Mouse (Mus musculus): ENCODE results near the gene Aim2.
"Not testable (repeated sequence)": the region's sequence is repeated elsewhere in the genome, so short reads cannot be mapped to it uniquely, and the experiment has no call there.

The Aim2 gene

GRCm38 (mm10) chr1:173350372-173350957 is at the start of gene Aim2:
TSS of gene Aim2 (plus strand) at chr1:173350879.
- no peak for DNase-seq

- not testable (repeated sequence) for DNase-seq
These were observed 47.9 kb upstream of the Aim2 start for GRCm38 (mm10) chr1:173302795-173303194.

GRCm38 (mm10) chr1:173313535-173314050 is 37.1 kb upstream of the Aim2 start:
- not testable (repeated sequence) for DNase-seq

- DNase-seq: no peak
These were observed 35.0 kb upstream of the Aim2 start for GRCm38 (mm10) chr1:173315725-173316124.

GRCm38 (mm10) chr1:173317925-173318477 is 32.7 kb upstream of the Aim2 start:
- no peak for DNase-seq

- no peak for DNase-seq
These were observed 29.0 kb upstream of the Aim2 start for GRCm38 (mm10) chr1:173321593-173322248.

GRCm38 (mm10) chr1:173322249-173322627 is 28.4 kb upstream of the Aim2 start:
- DNase-seq: no peak

GRCm38 (mm10) chr1:173323839-173324585 is 26.7 kb upstream of the Aim2 start:
- DNase-seq: peak; percentile 50

- no peak for DNase-seq
These were observed 25.7 kb upstream of the Aim2 start for GRCm38 (mm10) chr1:173324961-173325360.

- DNase-seq: no peak
These were observed 25.3 kb upstream of the Aim2 start for GRCm38 (mm10) chr1:173325395-173325794.

GRCm38 (mm10) chr1:173326552-173326951 is 24.1 kb upstream of the Aim2 start:
- DNase-seq: no peak

- DNase-seq: no peak
These were observed 22.2 kb upstream of the Aim2 start for GRCm38 (mm10) chr1:173328446-173328845.

GRCm38 (mm10) chr1:173329185-173329584 is 21.5 kb upstream of the Aim2 start:
- DNase-seq: no peak

- no peak for DNase-seq
These were observed 20.9 kb upstream of the Aim2 start for GRCm38 (mm10) chr1:173329743-173330142.

GRCm38 (mm10) chr1:173332418-173332817 is 18.3 kb upstream of the Aim2 start:
- DNase-seq: no peak

- no peak for DNase-seq
These were observed 17.1 kb upstream of the Aim2 start, which contains the start of gene Ackr1 for GRCm38 (mm10) chr1:173333312-173334253. TSS of gene Ackr1 (minus strand) at chr1:173333750.

- no peak for DNase-seq
These were observed 14.8 kb upstream of the Aim2 start for GRCm38 (mm10) chr1:173335903-173336302.

- DNase-seq: no peak
These were observed 13.7 kb upstream of the Aim2 start for GRCm38 (mm10) chr1:173337008-173337407.

- peak; percentile 68 for DNase-seq
These were observed 11.1 kb upstream of the Aim2 start for GRCm38 (mm10) chr1:173339543-173339942.

- no peak for DNase-seq
These were observed 8.3 kb upstream of the Aim2 start for GRCm38 (mm10) chr1:173342425-173342824.

GRCm38 (mm10) chr1:173343934-173344333 is 6.7 kb upstream of the Aim2 start:
- no peak for DNase-seq

GRCm38 (mm10) chr1:173345112-173345511 is 5.6 kb upstream of the Aim2 start:
- no peak for DNase-seq
